Mouse (Mus musculus) thymus, adult 2 months (tissue): ENCODE data around the gene Dmbx1.

Source experiments
- CTCF ChIP-seq: fragments of 200-500 bp; IDR thresholded peaks from 2 replicates; pipeline ENCODE4 v1.5.1; 2012; ENCODE audit warnings: mild to moderate bottlenecking, control low read depth, low read length, moderate library complexity, borderline replicate concordance; ENCODE audit not compliant: control insufficient read depth, poor library complexity, insufficient read depth; ENCODE audit errors: extremely low read depth
- POLR2A ChIP-seq: fragments of 200-500 bp; IDR thresholded peaks from 2 replicates; pipeline ENCODE4 v1.6.1; 2012; ENCODE audit warnings: mild to moderate bottlenecking, low read length, control low read depth, moderate library complexity; ENCODE audit not compliant: control insufficient read depth, poor library complexity, insufficient read depth; ENCODE audit errors: extremely low read depth

DNA sequence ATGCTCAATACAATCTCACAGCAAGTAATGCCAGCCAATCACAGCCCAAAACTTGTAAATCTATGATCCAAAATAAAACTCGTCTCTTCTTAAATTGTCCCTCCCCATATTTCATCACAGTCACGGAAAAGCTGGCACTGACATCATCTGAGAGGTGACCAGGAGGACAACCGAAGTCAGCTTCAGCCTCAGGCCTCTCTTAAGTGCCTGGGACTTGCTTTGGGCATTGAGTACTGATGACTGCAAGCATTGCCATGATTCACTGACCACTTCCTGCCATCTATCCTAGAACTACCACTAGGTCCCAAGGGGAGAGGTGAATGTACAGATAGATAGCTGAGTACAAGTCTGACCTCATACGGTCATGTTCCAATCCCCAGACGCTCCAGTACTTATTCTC lies 17.0 kb downstream of the Dmbx1 start:
- TF ChIP-seq POLR2A (no peak), CTCF (no peak)
